Mouse (Mus musculus): ENCODE data around the gene Crnn. TPM values are rescaled to one million over a fixed set of nuclear protein-coding genes. Genes with fewer than 3 reads are reported as not detected.

Gene Crnn
- not detected for polyA plus RNA-seq (2012; fragmentation: generic; extraction: Trizol)

GRCm38 (mm10) chr3:93144510-93145051 lies at the start of gene Crnn:
Crnn (plus strand) TSS chr3:93144787.

DNA sequence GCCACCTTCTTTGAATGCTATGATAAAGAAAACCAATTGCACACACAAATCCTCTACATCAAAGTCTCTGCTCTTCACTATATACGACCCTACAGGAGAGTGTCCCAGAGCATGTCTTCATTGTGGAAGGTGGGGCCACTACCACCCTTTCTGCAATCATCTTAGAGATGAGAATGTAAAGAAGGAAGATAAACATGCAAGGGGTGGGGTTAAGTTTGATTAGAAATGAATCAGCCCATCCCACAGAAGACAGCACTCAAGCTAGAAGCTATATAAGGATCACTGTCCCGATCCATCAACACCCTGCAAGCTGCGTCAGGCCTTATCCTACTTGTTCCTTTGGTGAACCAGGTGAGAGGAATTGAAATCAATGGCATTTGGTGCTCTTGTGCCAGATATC lies 52.4 kb downstream of the Crnn start, which contains the start of gene Flg2:
Gene Flg2 (plus strand): TSS at position 301 of the 400 bp plus-strand sequence.

Other genes with a start within 250 kb of the Crnn start
- not detected for gene Lce3a, start 218.6 kb upstream of the Crnn start, polyA plus RNA-seq (2012; fragmentation: generic; extraction: Trizol)
- gene Lce3b, start 211.8 kb upstream of the Crnn start, polyA plus RNA-seq (2012; fragmentation: generic; extraction: Trizol): not detected
- gene Lce3c, start 200.3 kb upstream of the Crnn start, polyA plus RNA-seq (2012; fragmentation: generic; extraction: Trizol): not detected
- gene Lce3d, start 187.4 kb upstream of the Crnn start, polyA plus RNA-seq (2012; fragmentation: generic; extraction: Trizol): not detected
- gene Lce3e, start 177.7 kb upstream of the Crnn start, polyA plus RNA-seq (2012; fragmentation: generic; extraction: Trizol): not detected
- not detected for gene Lce3f, start 152.6 kb upstream of the Crnn start, polyA plus RNA-seq (2012; fragmentation: generic; extraction: Trizol)
- gene Crct1, start 129.1 kb upstream of the Crnn start, polyA plus RNA-seq (2012; fragmentation: generic; extraction: Trizol): under 1 TPM; 0.09 to 0.16 TPM
- gene Lce1m, start 125.7 kb upstream of the Crnn start, polyA plus RNA-seq (2012; fragmentation: generic; extraction: Trizol): not detected
- gene Gm4858, start 76.0 kb upstream of the Crnn start, polyA plus RNA-seq (2012; fragmentation: generic; extraction: Trizol): not detected
- not detected for gene Flg2, start 52.5 kb downstream of the Crnn start, polyA plus RNA-seq (2012; fragmentation: generic; extraction: Trizol)
- gene Flg, start 128.7 kb downstream of the Crnn start, polyA plus RNA-seq (2012; fragmentation: generic; extraction: Trizol): not detected
- under 1 TPM in 1 of 2 experiments, not detected in 1; under 0.01 TPM for gene Hrnr, start 175.0 kb downstream of the Crnn start, polyA plus RNA-seq (2012; fragmentation: generic; extraction: Trizol)
- gene Rptn, start 248.9 kb downstream of the Crnn start, polyA plus RNA-seq (2012; fragmentation: generic; extraction: Trizol): not detected